Mouse (Mus musculus) liver, embryonic 12.5 days (tissue): ENCODE measurements at regions not wholly inside any gene's neighbourhood (a gene's known extent, or its start where the extent isn't known, plus 50 kb on each side); places are given as distances from the start of the nearest gene placed in this dataset.

Source experiments
- ATAC-seq: fragments of 200-750 bp; cut with Nextera tagmentation; 2 replicates; pipeline ENCODE4 v1.8.0; 2017; ENCODE audit warnings: moderate number of reproducible peaks, mild to moderate bottlenecking, moderate library complexity
- H3K27ac ChIP-seq: fragments of 300-500 bp; sonication (generic); 2 replicates; pipeline ENCODE4 v1.5.1; 2016; ENCODE audit warnings: mild to moderate bottlenecking
- H3K27me3 ChIP-seq: fragments of 300-500 bp; sonication (generic); replicated peaks from 2 replicates; pipeline ENCODE4 v1.6.1; 2016; ENCODE audit warnings: mild to moderate bottlenecking, moderate library complexity
- H3K36me3 ChIP-seq: fragments of 300-500 bp; sonication (generic); 2 replicates; pipeline ENCODE4 v1.6.1; 2016; ENCODE audit warnings: mild to moderate bottlenecking, moderate library complexity
- H3K4me1 ChIP-seq: fragments of 300-500 bp; sonication (generic); 2 replicates; pipeline ENCODE4 v1.6.1; 2016
- H3K4me2 ChIP-seq: fragments of 300-500 bp; sonication (generic); 2 replicates; pipeline ENCODE4 v1.6.1; 2016; ENCODE audit warnings: mild to moderate bottlenecking, moderate library complexity
- H3K4me3 ChIP-seq: fragments of 300-500 bp; sonication (generic); 2 replicates; pipeline ENCODE4 v1.5.1; 2016; ENCODE audit warnings: mild to moderate bottlenecking, moderate library complexity
- H3K9ac ChIP-seq: fragments of 300-500 bp; sonication (generic); 2 replicates; pipeline ENCODE4 v1.6.1; 2016; ENCODE audit warnings: mild to moderate bottlenecking, moderate library complexity
- H3K9me3 ChIP-seq: fragments of 300-500 bp; sonication (generic); replicated peaks from 2 replicates; pipeline ENCODE4 v1.6.1; 2016; ENCODE audit warnings: mild to moderate bottlenecking, moderate library complexity
- WGBS: fragments of 180-500 bp; shearing (Covaris S2); methylation state at CpG from one replicate; pipeline ENCODE4 v1.1.7; 2016; ENCODE audit not compliant: insufficient replicate concordance; 5-methylcytosine and 5-hydroxymethylcytosine counted together

- WGBS: 77% methylated on average over 19 of the region's 19 CpGs
- no peak overlapping the region for H3K9ac ChIP-seq
These were observed 151.8 kb upstream of the Tbx3 start for GRCm38 (mm10) chr5:119518506-119519252.

DNA sequence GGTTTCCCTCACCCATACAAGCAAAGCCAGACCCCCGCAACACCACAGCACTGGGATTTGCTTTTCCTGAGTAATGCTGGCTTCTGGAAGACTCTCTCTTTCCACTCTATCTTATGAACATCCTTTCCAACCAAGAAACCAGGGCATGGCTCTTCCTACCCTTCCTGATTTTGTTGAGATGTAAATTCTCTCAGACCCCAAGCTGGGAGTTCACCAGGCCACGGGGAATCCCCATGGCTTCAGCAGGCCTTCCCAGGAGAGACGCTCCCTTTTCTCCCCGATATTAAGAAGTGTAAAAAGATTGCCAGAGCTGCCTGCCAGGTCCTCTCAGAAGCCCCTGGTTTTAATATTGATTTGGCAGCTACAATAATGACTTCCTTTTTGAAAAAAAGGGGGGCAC, 146.3 kb upstream of the Tbx3 start:
- no peak for ATAC-seq
- Histone ChIP-seq H3K9me3 (no peaks in the 10 kb centered on the region), H3K27ac (no peak overlapping the region), H3K4me3 (no peak overlapping the region), H3K4me2 (no peak overlapping the region), H3K4me1 (no peaks in the 10 kb centered on the region), H3K27me3 (0 out of 2 replicates have a peak, but pooled peaks cover 7% of the 10 kb centered on the region), H3K36me3 (no peaks in the 10 kb centered on the region), H3K9ac (no peak overlapping the region)
- WGBS: 39% methylated on average over 4 of the region's 4 CpGs

More at GRCm38 (mm10) chr5:119518506-119519252, 151.8 kb upstream of the Tbx3 start:
- no peak for ATAC-seq
- no peaks in the 10 kb centered on the region for H3K9me3 ChIP-seq
- no peak overlapping the region for H3K4me3 ChIP-seq
- no peak overlapping the region for H3K27ac ChIP-seq
- H3K27me3 ChIP-seq: 0 out of 2 replicates have a peak, but pooled peaks cover 3% of the 10 kb centered on the region
- H3K4me2 ChIP-seq: no peak overlapping the region
- H3K36me3 ChIP-seq: no peaks in the 10 kb centered on the region
- no peaks in the 10 kb centered on the region for H3K4me1 ChIP-seq

- H3K9me3 ChIP-seq: no peaks in the 10 kb centered on the region
- ATAC-seq: no peak
- H3K27me3 ChIP-seq: 0 out of 2 replicates have a peak, but pooled peaks cover 7% of the 10 kb centered on the region
- no peak overlapping the region for H3K9ac ChIP-seq
- no peaks in the 10 kb centered on the region for H3K36me3 ChIP-seq
- WGBS: 58% methylated on average over 5 of the region's 5 CpGs
- H3K4me2 ChIP-seq: no peak overlapping the region
- no peak overlapping the region for H3K4me3 ChIP-seq
- H3K4me1 ChIP-seq: no peaks in the 10 kb centered on the region
- no peak overlapping the region for H3K27ac ChIP-seq
These were observed 144.5 kb upstream of the Tbx3 start for GRCm38 (mm10) chr5:119525960-119526359.

- Histone ChIP-seq H3K9ac (no peak overlapping the region), H3K36me3 (no peaks in the 10 kb centered on the region), H3K9me3 (no peaks in the 10 kb centered on the region), H3K27me3 (no peaks in the 10 kb centered on the region), H3K4me3 (no peak overlapping the region), H3K4me1 (no peaks in the 10 kb centered on the region), H3K4me2 (no peak overlapping the region), H3K27ac (no peak overlapping the region)
- WGBS: 59% methylated on average over 8 of the region's 8 CpGs
- no peak for ATAC-seq
These were observed 140.5 kb upstream of the Tbx3 start for GRCm38 (mm10) chr5:119530009-119530408.

GRCm38 (mm10) chr5:119534946-119535345, 135.5 kb upstream of the Tbx3 start:
- no peaks in the 10 kb centered on the region for H3K36me3 ChIP-seq
- ATAC-seq: no peak
- 0 out of 2 replicates have a peak, but pooled peaks cover 5% of the 10 kb centered on the region for H3K9me3 ChIP-seq
- no peak overlapping the region for H3K9ac ChIP-seq
- no peaks in the 10 kb centered on the region for H3K4me1 ChIP-seq
- WGBS: 75% methylated on average over 5 of the region's 5 CpGs
- no peaks in the 10 kb centered on the region for H3K27me3 ChIP-seq
- H3K4me3 ChIP-seq: no peak overlapping the region
- no peak overlapping the region for H3K4me2 ChIP-seq
- no peak overlapping the region for H3K27ac ChIP-seq

DNA sequence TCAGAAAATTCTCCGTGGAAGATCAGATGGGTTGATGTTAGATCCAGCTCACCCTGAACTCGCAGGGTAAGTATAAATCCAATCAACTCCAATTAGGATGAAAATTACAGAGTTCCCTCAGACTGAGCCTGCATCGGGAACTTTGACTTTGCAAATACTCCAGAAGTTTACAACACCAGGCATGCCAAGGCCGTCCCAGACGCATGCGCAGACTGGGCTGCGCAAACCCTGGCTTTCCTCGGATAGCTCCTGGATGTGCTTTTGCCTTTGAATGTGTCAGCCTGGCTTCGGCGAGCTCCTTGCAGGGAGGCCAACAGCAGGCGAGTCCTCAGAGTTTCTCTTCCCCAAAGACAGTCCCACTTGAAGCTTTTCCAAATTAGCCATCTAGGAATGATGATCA, 127.6 kb upstream of the Tbx3 start:
- Histone ChIP-seq H3K27me3 (no peaks in the 10 kb centered on the region), H3K4me3 (no peak overlapping the region), H3K9ac (no peak overlapping the region), H3K9me3 (0 out of 2 replicates have a peak, but pooled peaks cover 5% of the 10 kb centered on the region), H3K27ac (no peak overlapping the region), H3K36me3 (no peaks in the 10 kb centered on the region), H3K4me1 (no peaks in the 10 kb centered on the region), H3K4me2 (no peak overlapping the region)
- 76% methylated on average over 11 of the region's 11 CpGs for WGBS
- ATAC-seq: no peak

DNA sequence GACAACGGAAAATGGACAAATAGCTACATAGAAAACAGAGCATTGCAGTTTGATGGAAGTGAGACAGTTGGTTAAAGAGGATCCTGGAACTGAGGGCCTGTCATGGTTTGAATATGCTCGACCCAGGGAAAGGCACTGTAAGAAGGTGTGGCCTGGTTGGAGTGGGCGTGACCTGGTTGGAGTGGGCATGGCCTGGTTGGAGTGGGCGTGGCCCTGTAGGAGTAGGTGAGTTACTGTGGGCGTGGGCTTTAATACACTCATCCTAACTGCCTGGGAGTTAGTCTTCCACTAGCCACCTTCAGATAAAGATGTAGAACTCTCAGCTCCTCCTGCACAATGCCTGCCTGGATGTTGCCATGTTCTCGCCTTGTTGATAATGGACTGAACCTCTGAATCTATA, 126.8 kb upstream of the Tbx3 start:
- Histone ChIP-seq H3K27me3 (no peaks in the 10 kb centered on the region), H3K9ac (no peak overlapping the region), H3K4me1 (no peaks in the 10 kb centered on the region), H3K27ac (no peak overlapping the region), H3K4me2 (no peak overlapping the region), H3K36me3 (no peaks in the 10 kb centered on the region), H3K9me3 (0 out of 2 replicates have a peak, but pooled peaks cover 2% of the 10 kb centered on the region), H3K4me3 (no peak overlapping the region)
- 61% methylated on average over 6 of the region's 6 CpGs for WGBS
- no peak for ATAC-seq

GRCm38 (mm10) chr5:119544681-119545080, 125.8 kb upstream of the Tbx3 start:
- no peak overlapping the region for H3K4me2 ChIP-seq
- H3K4me3 ChIP-seq: no peak overlapping the region
- no peak overlapping the region for H3K9ac ChIP-seq
- H3K27me3 ChIP-seq: no peaks in the 10 kb centered on the region
- no peaks in the 10 kb centered on the region for H3K9me3 ChIP-seq
- H3K27ac ChIP-seq: no peak overlapping the region
- no peak for ATAC-seq
- H3K4me1 ChIP-seq: no peaks in the 10 kb centered on the region
- no peaks in the 10 kb centered on the region for H3K36me3 ChIP-seq
- WGBS: 66% methylated on average over 11 of the region's 11 CpGs

DNA sequence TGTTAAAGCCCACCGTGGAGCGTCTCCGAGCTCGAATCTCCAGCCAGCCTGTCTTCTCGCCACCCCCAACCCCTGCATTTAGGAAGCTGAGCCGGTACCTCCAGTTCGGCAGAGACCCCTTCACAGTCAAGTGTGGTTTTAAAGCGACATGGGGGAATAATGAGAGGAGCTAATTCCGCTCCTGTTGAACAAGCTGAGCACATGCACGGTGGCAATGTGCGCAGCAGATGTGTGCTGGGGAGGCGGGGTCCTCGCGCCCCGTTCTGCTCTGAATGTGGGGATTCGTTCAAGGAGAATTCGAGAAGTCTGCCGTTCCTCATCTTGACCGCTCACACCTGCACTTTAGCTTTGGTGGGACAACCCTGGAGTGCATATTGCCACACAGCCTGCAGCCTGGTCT, 123.4 kb upstream of the Tbx3 start:
- no peak overlapping the region for H3K4me3 ChIP-seq
- H3K9ac ChIP-seq: no peak overlapping the region
- no peak for ATAC-seq
- no peak overlapping the region for H3K4me2 ChIP-seq
- no peaks in the 10 kb centered on the region for H3K36me3 ChIP-seq
- 0 out of 2 replicates have a peak, but pooled peaks cover 4% of the 10 kb centered on the region for H3K9me3 ChIP-seq
- no peak overlapping the region for H3K27ac ChIP-seq
- no peaks in the 10 kb centered on the region for H3K27me3 ChIP-seq
- no peaks in the 10 kb centered on the region for H3K4me1 ChIP-seq
- WGBS: 70% methylated on average over 19 of the region's 19 CpGs

- Histone ChIP-seq H3K36me3 (no peaks in the 10 kb centered on the region), H3K9ac (no peak overlapping the region), H3K27me3 (no peaks in the 10 kb centered on the region), H3K9me3 (0 out of 2 replicates have a peak, but pooled peaks cover 4% of the 10 kb centered on the region), H3K27ac (no peak overlapping the region), H3K4me3 (no peak overlapping the region), H3K4me1 (no peaks in the 10 kb centered on the region), H3K4me2 (no peak overlapping the region)
- 53% methylated on average over 6 of the region's 6 CpGs for WGBS
- ATAC-seq: no peak
These were observed 119.6 kb upstream of the Tbx3 start for GRCm38 (mm10) chr5:119550916-119551315.

DNA sequence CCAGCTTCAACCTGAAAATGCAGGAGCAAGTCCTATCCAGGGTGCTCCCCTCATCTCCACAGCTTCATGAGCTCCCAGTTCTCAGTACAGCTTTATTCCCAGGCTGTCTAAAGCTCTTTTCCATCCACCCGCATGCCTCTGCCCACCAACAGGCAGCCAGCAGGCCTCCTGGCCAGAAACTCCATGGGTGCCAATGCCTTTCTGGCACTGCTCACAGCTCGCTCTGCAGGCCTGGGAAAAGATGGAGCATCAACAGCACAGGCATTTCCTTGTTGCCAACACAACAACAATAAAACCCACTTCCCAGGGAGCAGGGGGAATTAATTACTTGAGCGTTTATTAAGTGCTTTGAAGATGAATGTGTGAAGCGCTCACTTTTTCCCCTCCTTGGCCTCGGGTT, 117.0 kb upstream of the Tbx3 start:
- Histone ChIP-seq H3K27me3 (no peaks in the 10 kb centered on the region), H3K27ac (no peak overlapping the region), H3K4me3 (no peak overlapping the region), H3K4me1 (no peaks in the 10 kb centered on the region), H3K36me3 (no peaks in the 10 kb centered on the region), H3K9me3 (0 out of 2 replicates have a peak, but pooled peaks cover 4% of the 10 kb centered on the region), H3K4me2 (no peak overlapping the region), H3K9ac (no peak overlapping the region)
- WGBS: 45% methylated on average over 5 of the region's 5 CpGs
- ATAC-seq: no peak

DNA sequence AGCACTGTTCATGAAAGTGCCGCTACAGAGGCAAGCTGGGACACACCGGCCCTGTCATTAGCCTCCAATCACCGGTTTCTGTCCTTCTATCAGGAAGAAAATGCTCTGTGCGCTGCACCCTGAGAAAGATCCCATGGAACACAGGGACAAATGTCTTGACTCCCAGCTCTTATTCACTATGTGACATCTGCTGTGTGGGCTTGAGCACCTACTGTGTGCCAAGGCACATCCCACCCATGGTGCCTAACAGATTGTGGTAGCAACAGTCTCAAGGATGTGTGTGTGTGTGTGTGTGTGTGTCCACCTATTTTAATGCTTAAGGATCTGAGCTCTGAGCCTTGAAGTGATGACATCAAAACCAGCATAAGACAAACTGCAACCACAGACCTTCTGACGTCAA, 113.4 kb upstream of the Tbx3 start:
- H3K4me1 ChIP-seq: no peaks in the 10 kb centered on the region
- no peaks in the 10 kb centered on the region for H3K36me3 ChIP-seq
- H3K9ac ChIP-seq: no peak overlapping the region
- 0 out of 2 replicates have a peak, but pooled peaks cover 4% of the 10 kb centered on the region for H3K9me3 ChIP-seq
- H3K27me3 ChIP-seq: no peaks in the 10 kb centered on the region
- 63% methylated on average over 5 of the region's 5 CpGs for WGBS
- no peak overlapping the region for H3K27ac ChIP-seq
- ATAC-seq: no peak
- no peak overlapping the region for H3K4me2 ChIP-seq
- H3K4me3 ChIP-seq: no peak overlapping the region
